Mouse (Mus musculus) left cerebral cortex, postnatal 4 days (tissue): ENCODE measurements around the gene Unc13b. TPM values are rescaled to one million over a fixed set of nuclear protein-coding genes. Genes with fewer than 3 reads are reported as not detected.
"Not testable (repeated sequence)": the region's sequence is repeated elsewhere in the genome, so short reads cannot be mapped to it uniquely, and the experiment has no call there.

ENCODE experiments used
- DNase-seq: peaks from one replicate; pipeline ENCODE4 v3.0.0-alpha.2; 2022
- intact Hi-C: fragments of 180-260 bp; cut with DNase I; formaldehyde crosslinking; loops from one replicate; pipeline ENCODE4 v1.15.1; 2025
- total RNA-seq, 2 experiments: library from RNA; stranded (reverse); gene quantifications; 2 replicates each; pipeline ENCODE4 v1.2.3; 2021

Gene Unc13b
- total RNA-seq, 2 experiments from 2014 or later = 84.4 to 88.2 TPM

GRCm38 (mm10) chr4:43082458-43082857, 23.7 kb downstream of the Unc13b start:
- intact Hi-C loops = no loop called here
- no peak for DNase-seq

GRCm38 (mm10) chr4:43089950-43090349, 31.2 kb downstream of the Unc13b start:
- intact Hi-C loops = no loop called here
- DNase-seq = no peak

- intact Hi-C loops = no loop called here
- DNase-seq = no peak
Observed at GRCm38 (mm10) chr4:43091183-43091582, 32.4 kb downstream of the Unc13b start.

- DNase-seq = no peak
- intact Hi-C loops = no loop called here
Observed at GRCm38 (mm10) chr4:43113491-43113890, 54.7 kb downstream of the Unc13b start.

- DNase-seq = no peak
- intact Hi-C loops = no loop called here
Observed at GRCm38 (mm10) chr4:43114512-43114911, 55.8 kb downstream of the Unc13b start.

GRCm38 (mm10) chr4:43114946-43115345, 56.2 kb downstream of the Unc13b start:
- DNase-seq = peak; percentile 47
- intact Hi-C loops = loop anchor here (5.0 kb wide), 1 partner anchor 68 kb away; the partner anchor contains the start of gene Fam214b

GRCm38 (mm10) chr4:43116249-43116648, 57.5 kb downstream of the Unc13b start:
- intact Hi-C loops = loop anchor here (5.0 kb wide), 1 partner anchor 69 kb away; the partner anchor contains the start of gene Fam214b
- DNase-seq = no peak

GRCm38 (mm10) chr4:43129750-43130149, 71.0 kb downstream of the Unc13b start:
- intact Hi-C loops = no loop called here
- DNase-seq = no peak

- intact Hi-C loops = no loop called here
- DNase-seq = no peak
Observed at GRCm38 (mm10) chr4:43142610-43143009, 83.9 kb downstream of the Unc13b start.

GRCm38 (mm10) chr4:43152413-43152812, 93.7 kb downstream of the Unc13b start:
- intact Hi-C loops = not testable (repeated sequence)

GRCm38 (mm10) chr4:43160045-43160444, 101.3 kb downstream of the Unc13b start:
- intact Hi-C loops = no loop called here
- DNase-seq = no peak

More at GRCm38 (mm10) chr4:43152413-43152812, 93.7 kb downstream of the Unc13b start:
- DNase-seq = not testable (repeated sequence)

GRCm38 (mm10) chr4:43161124-43161657, 102.4 kb downstream of the Unc13b start:
- DNase-seq = no peak

GRCm38 (mm10) chr4:43163205-43163604, 104.5 kb downstream of the Unc13b start:
- no peak for DNase-seq

More at GRCm38 (mm10) chr4:43161124-43161657, 102.4 kb downstream of the Unc13b start:
- intact Hi-C loops = no loop called here

GRCm38 (mm10) chr4:43165403-43166005, 106.8 kb downstream of the Unc13b start:
- no peak for DNase-seq
- intact Hi-C loops = no loop called here

More at GRCm38 (mm10) chr4:43163205-43163604, 104.5 kb downstream of the Unc13b start:
- intact Hi-C loops = no loop called here

GRCm38 (mm10) chr4:43170028-43170427, 111.3 kb downstream of the Unc13b start:
- intact Hi-C loops = no loop called here
- no peak for DNase-seq

GRCm38 (mm10) chr4:43177126-43177525, 118.4 kb downstream of the Unc13b start:
- intact Hi-C loops = no loop called here
- DNase-seq = peak; percentile 48

GRCm38 (mm10) chr4:43182474-43183168, 123.9 kb downstream of the Unc13b start:
- intact Hi-C loops = no loop called here
- no peak for DNase-seq

GRCm38 (mm10) chr4:43187439-43187838, 128.7 kb downstream of the Unc13b start:
- intact Hi-C loops = no loop called here
- DNase-seq = no peak

GRCm38 (mm10) chr4:43189381-43189780, 130.6 kb downstream of the Unc13b start:
- intact Hi-C loops = no loop called here
- DNase-seq = no peak

- intact Hi-C loops = no loop called here
- DNase-seq = no peak
Observed at GRCm38 (mm10) chr4:43204946-43205345, 146.2 kb downstream of the Unc13b start.

- intact Hi-C loops = no loop called here
- no peak for DNase-seq
Observed at GRCm38 (mm10) chr4:43205571-43205970, 146.8 kb downstream of the Unc13b start.

GRCm38 (mm10) chr4:43206989-43207388, 148.2 kb downstream of the Unc13b start:
- no peak for DNase-seq
- intact Hi-C loops = no loop called here
